Comparison of ENCODE assay signal across 22 mouse cellular contexts in the genomic region with DNA sequence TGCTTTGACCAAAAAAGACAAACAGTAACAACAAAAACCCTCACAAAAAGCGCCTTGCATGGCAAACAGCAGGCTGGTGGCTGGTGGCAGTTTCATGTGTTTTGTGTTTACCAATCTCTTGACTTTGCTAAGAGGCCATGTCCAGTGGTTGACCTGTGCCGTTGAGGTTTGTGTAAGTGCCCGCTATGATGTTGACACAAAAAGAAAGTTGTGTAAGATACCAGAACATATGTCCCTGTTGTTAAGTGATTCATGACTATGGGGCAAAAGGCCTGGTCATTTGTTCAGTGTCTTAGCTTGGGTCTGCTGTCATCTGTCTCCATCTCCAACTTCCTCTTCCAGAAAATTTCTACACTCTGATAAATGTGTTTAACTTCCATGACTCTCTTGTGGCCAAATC.
DNase-seq lines count a peak whose midpoint lies in the region; ATAC-seq and TF ChIP-seq lines count a peak whose summit lies in the region.
"Had no signal": no experiment of that assay in that cellular context is flagged by ENCODE, and none has a peak within 500 bp of the region (broad histone marks: within the 10 kb centered on the region; RNA-seq: fewer than 3 reads in every experiment).

No protein-coding gene starts in this region.

- H3K27me3 ChIP-seq in lung, postnatal 0 days (replicated peaks; ENCODE audit: insufficient read depth, low read length), result 0 out of 2 replicates have a peak, but pooled peaks cover 16% of the 10 kb centered on the region
- no peaks in the 10 kb centered on the region for H3K27me3 ChIP-seq in kidney, embryonic 14.5 days (ENCODE audit: control insufficient read depth, insufficient read depth, low read length)
- H3K27me3 ChIP-seq: embryonic facial prominence, embryonic 15.5 days; kidney, embryonic 15.5 days; limb, embryonic 13.5 days; midbrain, embryonic 12.5 days had no signal

- no peak overlapping the region for H3K27ac ChIP-seq in lung, postnatal 0 days (ENCODE audit: low read length)
- no peak overlapping the region for H3K27ac ChIP-seq in kidney, embryonic 14.5 days (ENCODE audit: low read depth, low read length)
- H3K27ac ChIP-seq: embryonic facial prominence, embryonic 15.5 days; gastrocnemius, adult 2 months; heart, embryonic 10.5 days; hindbrain, postnatal 0 days; kidney, embryonic 15.5 days; limb, embryonic 13.5 days; midbrain, embryonic 12.5 days had no signal

- peak; percentile 81 for TF ChIP-seq EP300 in lung, postnatal 0 days (IDR thresholded peaks at IDR 0.05)

- H3K36me3 ChIP-seq in lung, postnatal 0 days (ENCODE audit: insufficient read depth, low read length), result no peaks in the 10 kb centered on the region
- H3K36me3 ChIP-seq in kidney, embryonic 14.5 days (ENCODE audit: control insufficient read depth, insufficient read depth, low read length), result no peaks in the 10 kb centered on the region
- H3K36me3 ChIP-seq: embryonic facial prominence, embryonic 15.5 days; heart, embryonic 10.5 days; kidney, embryonic 15.5 days; limb, embryonic 13.5 days; midbrain, embryonic 12.5 days had no signal

- H3K4me3 ChIP-seq in lung, postnatal 0 days (ENCODE audit: low read depth, low read length), result no peak overlapping the region
- no peak overlapping the region for H3K4me3 ChIP-seq in kidney, embryonic 14.5 days (ENCODE audit: low read length)
- H3K4me3 ChIP-seq: embryonic facial prominence, embryonic 15.5 days; gastrocnemius, adult 2 months; heart, embryonic 10.5 days; kidney, embryonic 15.5 days; limb, embryonic 13.5 days; midbrain, embryonic 12.5 days had no signal

- H3K4me2 ChIP-seq in lung, postnatal 0 days (replicated peaks; ENCODE audit: low read depth, low read length), result no peak overlapping the region
- no peak overlapping the region for H3K4me2 ChIP-seq in kidney, embryonic 14.5 days (replicated peaks; ENCODE audit: low read depth, low read length)
- H3K4me2 ChIP-seq: embryonic facial prominence, embryonic 15.5 days; kidney, embryonic 15.5 days; limb, embryonic 13.5 days; midbrain, embryonic 12.5 days had no signal

- no peak for TF ChIP-seq CTCF in lung, postnatal 0 days (IDR thresholded peaks at IDR 0.05)

- DNase-seq in 416B (ENCODE audit: low read depth) (peak; percentile 85), adipocyte (ENCODE audit: low spot score) (peak; percentile 64)
- peak; percentile 83 for DNase-seq in lung, postnatal 0 days (ENCODE audit: low spot score)
- no peak for DNase-seq in yolk sac, embryonic 10.5 days (ENCODE audit: low spot score)
- DNase-seq in T-cell, adult 2 months (ENCODE audit: low spot score), result no peak
- DNase-seq: adrenal gland, postnatal 25 days; cerebellum, adult 9-10 months; gastrocnemius, adult 2 months; kidney, postnatal 36 days; layer of hippocampus, postnatal 36 days; retina, postnatal 1 day; thymus, postnatal 14 days had no signal

- ATAC-seq in lung, postnatal 0 days, result peak; percentile 92
- peak; percentile 91 for ATAC-seq in megakaryocyte progenitor cell, adult 5-6 weeks (replicated peaks; ENCODE audit: poor library complexity)
- no peak for ATAC-seq in kidney, embryonic 14.5 days (ENCODE audit: low FRiP score, low TSS enrichment)
- ATAC-seq: forebrain, embryonic 14.5 days; hindbrain, postnatal 0 days; intestine, embryonic 16.5 days had no signal

- WGBS in lung, postnatal 0 days, result 35% methylated on average over 3 of the region's 3 CpGs
- WGBS in kidney, embryonic 14.5 days, result 62% methylated on average over 3 of the region's 3 CpGs

- H3K9me3 ChIP-seq in lung, postnatal 0 days (ENCODE audit: low read length), result no peaks in the 10 kb centered on the region
- no peaks in the 10 kb centered on the region for H3K9me3 ChIP-seq in kidney, embryonic 14.5 days (ENCODE audit: control insufficient read depth, low read length)
- H3K9me3 ChIP-seq: embryonic facial prominence, embryonic 15.5 days; heart, embryonic 10.5 days; kidney, embryonic 15.5 days; limb, embryonic 13.5 days; midbrain, embryonic 12.5 days had no signal

- H3K4me1 ChIP-seq in lung, postnatal 0 days (ENCODE audit: insufficient read depth, low read depth, low read length), result 0 out of 2 replicates have a peak, but pooled peaks cover 3% of the 10 kb centered on the region
- peaks cover 11% of the 10 kb centered on the region; the same call in 1 of the 2 replicates for H3K4me1 ChIP-seq in kidney, embryonic 14.5 days (ENCODE audit: control insufficient read depth, insufficient read depth, low read length)

- H3K9ac ChIP-seq in lung, postnatal 0 days (replicated peaks; ENCODE audit: low read depth), result no peak overlapping the region
- no peak overlapping the region for H3K9ac ChIP-seq in kidney, embryonic 14.5 days (ENCODE audit: low read depth, low read length)
- H3K9ac ChIP-seq: embryonic facial prominence, embryonic 15.5 days; kidney, embryonic 15.5 days; limb, embryonic 13.5 days; midbrain, embryonic 12.5 days had no signal

Comparison
In these comparisons a context has a peak if more than half of its experiments do, and no peak if none do; other contexts are left out.
1. DNase-seq: peak in 416B (single experiment), adipocyte (single experiment) and lung, postnatal 0 days (single experiment); none in yolk sac, embryonic 10.5 days (single experiment) and T-cell, adult 2 months (single experiment).